Mouse (Mus musculus) lung, postnatal 0 days (tissue): ENCODE data around the gene Sbk2.

Experiments used
- CTCF ChIP-seq: IDR thresholded peaks from 2 replicates; pipeline ENCODE4 v1.5.1; 2016; ENCODE audit warnings: antibody characterized with exemption, mild to moderate bottlenecking
- EP300 ChIP-seq: IDR thresholded peaks from 2 replicates; pipeline ENCODE4 v1.6.1; 2016; ENCODE audit warnings: antibody characterized with exemption, mild to moderate bottlenecking, control low read depth

DNA sequence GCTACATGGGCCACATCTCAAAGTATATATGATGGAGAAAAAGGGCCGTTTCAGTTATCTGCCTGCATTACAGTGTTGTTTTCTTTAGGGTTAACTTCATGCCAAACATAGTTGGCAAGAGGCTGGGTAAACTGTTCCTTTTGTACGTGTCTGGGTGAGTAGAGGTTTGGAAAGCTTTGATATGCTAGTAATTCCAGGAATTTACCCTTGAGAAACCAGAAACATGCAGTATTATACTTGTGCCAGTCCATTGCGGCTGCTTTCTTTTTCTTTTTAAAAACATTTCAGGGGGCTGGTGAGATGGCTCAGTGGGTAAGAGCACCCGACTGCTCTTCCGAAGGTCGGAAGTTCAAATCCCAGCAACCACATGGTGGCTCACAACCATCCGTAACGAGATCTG, 32.7 kb upstream of the Sbk2 start:
- TF ChIP-seq CTCF: no peak
- TF ChIP-seq EP300: peak; percentile 94
